Mouse (Mus musculus): ENCODE data around the gene Pxylp1. TPM values are rescaled to one million over a fixed set of nuclear protein-coding genes. Genes with fewer than 3 reads are reported as not detected.

Pxylp1 gene
- total and polyA plus RNA-seq, 3 experiments = 7.8 to 10.1 (median 8.3) TPM

DNA sequence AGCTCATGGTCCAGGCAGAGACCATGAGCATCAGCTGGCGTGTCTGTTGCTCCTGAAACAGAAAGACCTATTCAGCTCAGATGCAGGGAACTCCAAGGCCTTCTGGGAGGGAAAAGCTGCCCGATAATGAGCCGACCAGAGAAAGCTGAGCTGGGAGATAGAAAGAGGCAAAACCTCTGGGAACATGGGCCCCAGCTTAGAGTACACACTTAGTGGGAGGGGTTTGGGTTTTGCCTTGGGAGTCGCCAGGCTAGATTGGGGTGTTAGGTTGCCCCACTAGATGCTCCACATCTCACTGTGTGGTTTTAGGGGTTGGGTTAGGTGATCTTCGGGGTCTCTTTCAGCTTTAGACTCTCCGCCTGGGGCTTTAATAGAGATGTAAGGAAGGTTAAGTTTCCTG lies 30.6 kb upstream of the Pxylp1 start:
- in situ Hi-C loops (cut with MboI; ENCODE audit: low pct_ligation_motif_present, low pct_unique_long_range_greater_than_20kb, low sequenced_read_pairs) = loop anchor here (10.0 kb wide), 2 partner anchors 142 to 242 kb away; no protein-coding TSS in a partner anchor
- Histone ChIP-seq H3K27ac (ENCODE audit: insufficient read depth, low read depth) (no peak overlapping the region), H3K9me3 (replicated peaks; ENCODE audit: low read length) (peaks cover 21% of the 10 kb centered on the region), H3K4me2 (ENCODE audit: insufficient read depth, low read depth, poor library complexity, severe bottlenecking) (no peak overlapping the region), H3K36me3 (replicated peaks in 1 of 2; ENCODE audit: control insufficient read depth in 1 of 2, insufficient read depth in 1 of 2, low read length in 1 of 2) (no peaks in the 10 kb centered on the region), H3K9ac (ENCODE audit: insufficient read depth, low read depth) (no peak overlapping the region), H3K4me1 (ENCODE audit: control insufficient read depth in 1 of 2, insufficient read depth in 2 of 2) (peaks cover 0 to 3% of the 10 kb centered on the region in 2 experiments; a peak in 2 of 4 replicates), H3K79me2 (replicated peaks; ENCODE audit: control insufficient read depth, extremely low read depth, insufficient read depth, poor library complexity, severe bottlenecking) (no peaks in the 10 kb centered on the region), H3K27me3 (replicated peaks) (peaks cover 14% of the 10 kb centered on the region), H3K4me3 (replicated peaks in 1 of 3; ENCODE audit: low read depth in 2 of 3, low read length in 2 of 3, poor library complexity in 1 of 3) (no peak overlapping the region)
- DNase-seq (ENCODE audit: extremely low read depth) = no peak
- TF ChIP-seq CTCF (conservative IDR thresholded peaks at IDR 0.05 in 1 of 2, IDR thresholded peaks at IDR 0.05 in 1 of 2; ENCODE audit: low read depth in 2 of 2, low read length in 2 of 2) = no peak
- no peak for TF ChIP-seq CHD2 (IDR thresholded peaks at IDR 0.05; ENCODE audit: low read length)
- no peak for TF ChIP-seq ZMIZ1 (IDR thresholded peaks at IDR 0.05; ENCODE audit: low read depth, low read length)
- no peak for TF ChIP-seq MEF2A (IDR thresholded peaks at IDR 0.05; ENCODE audit: borderline replicate concordance, low read depth, low read length)
- TF ChIP-seq BHLHE40 (IDR thresholded peaks at IDR 0.05; ENCODE audit: low read depth, low read length) = no peak
- no peak for TF ChIP-seq GABPA (IDR thresholded peaks at IDR 0.05; ENCODE audit: insufficient replicate concordance, low read depth, low read length)
- TF ChIP-seq JUN (IDR thresholded peaks at IDR 0.05; ENCODE audit: insufficient read depth, low read depth, low read length) = no peak
- no peak for TF ChIP-seq JUND (conservative IDR thresholded peaks at IDR 0.05; ENCODE audit: low read depth, low read length)
- no peak for TF ChIP-seq TCF12 (IDR thresholded peaks at IDR 0.05; ENCODE audit: low read depth, low read length)
- no peak for TF ChIP-seq ELF1 (IDR thresholded peaks at IDR 0.05; ENCODE audit: low read depth, low read length)
- no peak for TF ChIP-seq EP300 (IDR thresholded peaks at IDR 0.05; ENCODE audit: low read length)
- no peak for TF ChIP-seq MXI1 (IDR thresholded peaks at IDR 0.05; ENCODE audit: low read depth, low read length)
- dilution Hi-C loops (cut with MboI; ENCODE audit: extremely low pct_ligation_motif_present, extremely low pct_unique_long_range_greater_than_20kb, low sequenced_read_pairs) = no loop called here

DNA sequence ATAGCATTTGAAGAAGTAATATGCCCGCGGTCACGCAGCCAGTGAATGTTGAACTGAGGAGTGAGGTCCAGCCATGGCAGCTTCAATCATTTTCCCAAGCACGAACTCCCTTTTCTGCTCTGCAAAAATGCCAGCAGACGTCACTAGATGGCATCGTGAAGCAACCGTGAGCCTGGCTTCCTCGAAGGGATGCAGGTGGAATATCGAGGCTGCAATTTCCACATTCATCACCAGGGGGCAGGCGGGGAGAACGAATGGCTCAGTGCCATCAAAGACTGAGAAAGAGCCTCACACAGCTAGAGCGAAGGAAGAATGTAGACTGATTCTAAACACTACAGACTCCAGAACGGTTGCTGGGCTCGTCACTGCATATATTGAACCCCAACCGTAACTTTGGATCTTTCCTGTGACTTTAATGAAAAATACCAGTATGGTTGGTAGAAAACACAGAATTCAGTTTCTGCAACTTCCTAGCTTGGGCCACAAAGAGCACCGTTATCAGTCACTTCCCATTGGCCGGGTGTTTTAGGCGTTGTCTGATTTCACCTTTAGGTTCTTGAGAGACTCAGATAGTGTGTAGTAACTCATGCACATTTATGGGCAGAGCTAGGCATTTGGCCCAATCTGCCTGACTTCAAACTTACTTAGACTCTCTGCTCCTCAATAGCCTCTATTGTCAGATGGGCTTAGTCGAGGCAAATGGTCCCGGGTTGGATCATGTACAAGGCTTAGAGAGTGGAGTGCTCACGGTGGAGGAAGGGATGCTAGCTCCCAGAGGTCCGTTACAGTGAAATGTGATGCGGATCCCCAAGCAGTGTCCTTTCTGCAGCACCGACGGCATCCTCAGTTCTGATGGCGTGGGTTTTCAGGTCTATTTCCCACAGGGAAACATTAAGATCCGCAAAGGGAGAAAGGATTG lies 24.4 kb upstream of the Pxylp1 start:
- no peak overlapping the region for H3K27ac ChIP-seq (ENCODE audit: insufficient read depth, low read depth)
- H3K9me3 ChIP-seq (replicated peaks; ENCODE audit: low read length) = peaks cover 15% of the 10 kb centered on the region
- no peaks in the 10 kb centered on the region for H3K4me1 ChIP-seq (ENCODE audit: control insufficient read depth in 1 of 2, insufficient read depth in 2 of 2)
- H3K79me2 ChIP-seq (replicated peaks; ENCODE audit: control insufficient read depth, extremely low read depth, insufficient read depth, poor library complexity, severe bottlenecking) = no peaks in the 10 kb centered on the region
- H3K36me3 ChIP-seq (replicated peaks in 1 of 2; ENCODE audit: control insufficient read depth in 1 of 2, insufficient read depth in 1 of 2, low read length in 1 of 2) = no peaks in the 10 kb centered on the region
- peak; percentile 89 for DNase-seq (ENCODE audit: extremely low read depth)
- in situ Hi-C loops (cut with MboI; ENCODE audit: low pct_ligation_motif_present, low pct_unique_long_range_greater_than_20kb, low sequenced_read_pairs) = no loop called here
- H3K9ac ChIP-seq (ENCODE audit: insufficient read depth, low read depth) = no peak overlapping the region
- H3K4me3 ChIP-seq (replicated peaks in 1 of 3; ENCODE audit: low read depth in 2 of 3, low read length in 2 of 3, poor library complexity in 1 of 3) = no peak overlapping the region
- H3K27me3 ChIP-seq (replicated peaks) = peaks cover 6% of the 10 kb centered on the region
- H3K4me2 ChIP-seq (ENCODE audit: insufficient read depth, low read depth, poor library complexity, severe bottlenecking) = no peak overlapping the region; the same call in 1 of the 2 replicates
- dilution Hi-C loops (cut with MboI; ENCODE audit: extremely low pct_ligation_motif_present, extremely low pct_unique_long_range_greater_than_20kb, low sequenced_read_pairs) = no loop called here
- no peak for TF ChIP-seq MEF2A (IDR thresholded peaks at IDR 0.05; ENCODE audit: borderline replicate concordance, low read depth, low read length)
- TF ChIP-seq E2F4 (IDR thresholded peaks at IDR 0.05; ENCODE audit: insufficient replicate concordance, low read depth, low read length) = no peak
- no peak for TF ChIP-seq ZNF384 (IDR thresholded peaks at IDR 0.05; ENCODE audit: low read depth, low read length)
- TF ChIP-seq IRF4 (IDR thresholded peaks at IDR 0.05; ENCODE audit: low read depth, low read length) = peak; percentile 50; the same call in 1 of the 2 replicates
- TF ChIP-seq JUND (conservative IDR thresholded peaks at IDR 0.05; ENCODE audit: low read depth, low read length) = 0 out of 2 replicates have a peak, but pooled peaks have one; percentile 19
- no peak for TF ChIP-seq ZMIZ1 (IDR thresholded peaks at IDR 0.05; ENCODE audit: low read depth, low read length)
- TF ChIP-seq PAX5 (IDR thresholded peaks at IDR 0.05; ENCODE audit: low read length) = no peak
- no peak for TF ChIP-seq SIN3A (IDR thresholded peaks at IDR 0.05; ENCODE audit: low read length)
- 0 out of 2 replicates have a peak, but pooled peaks have one; percentile 16 for TF ChIP-seq NRF1 (IDR thresholded peaks at IDR 0.05; ENCODE audit: low read depth, low read length)
- no peak for TF ChIP-seq HCFC1 (IDR thresholded peaks at IDR 0.05; ENCODE audit: low read depth, low read length)
- TF ChIP-seq MAX (IDR thresholded peaks at IDR 0.05; ENCODE audit: low read length) = 0 out of 2 replicates have a peak, but pooled peaks have one; percentile 37
- no peak for TF ChIP-seq KAT2A (IDR thresholded peaks at IDR 0.05; ENCODE audit: insufficient replicate concordance, low read length)
- TF ChIP-seq UBTF (IDR thresholded peaks at IDR 0.05; ENCODE audit: low read depth, low read length) = no peak
- no peak for TF ChIP-seq MXI1 (IDR thresholded peaks at IDR 0.05; ENCODE audit: low read depth, low read length)
- peak; percentile 97 for TF ChIP-seq RAD21 (IDR thresholded peaks at IDR 0.05; ENCODE audit: low read depth, low read length)
- no peak for TF ChIP-seq CHD2 (IDR thresholded peaks at IDR 0.05; ENCODE audit: low read length)
- no peak for TF ChIP-seq CHD1 (IDR thresholded peaks at IDR 0.05; ENCODE audit: low read depth, low read length)
- no peak for TF ChIP-seq MAFK (IDR thresholded peaks at IDR 0.05; ENCODE audit: insufficient replicate concordance, low read length)
- no peak for TF ChIP-seq USF2 (conservative IDR thresholded peaks at IDR 0.05; ENCODE audit: low read depth, low read length)
- TF ChIP-seq USF1 (IDR thresholded peaks at IDR 0.05; ENCODE audit: low read depth, low read length) = no peak
- 0 out of 2 replicates have a peak, but pooled peaks have one; percentile 29 for TF ChIP-seq TCF12 (IDR thresholded peaks at IDR 0.05; ENCODE audit: low read depth, low read length)
- TF ChIP-seq ELF1 (IDR thresholded peaks at IDR 0.05; ENCODE audit: low read depth, low read length) = peak; percentile 41; the same call in 1 of the 2 replicates
- no peak for TF ChIP-seq MYC (IDR thresholded peaks at IDR 0.05; ENCODE audit: low read depth, low read length)
- peak; percentile 96 for TF ChIP-seq SMC3 (IDR thresholded peaks at IDR 0.05; ENCODE audit: low read depth, low read length)
